Mouse (Mus musculus) embryo, embryonic 11.5 days (tissue): ENCODE results near the gene Cped1.

Source experiments
- DNase-seq: peaks from one replicate; pipeline ENCODE4 v3.0.0-alpha.2; 2012; ENCODE audit warnings: low read depth, low spot score

The Cped1 gene

GRCm38 (mm10) chr6:22000086-22000485 is 14.4 kb downstream of the Cped1 start:
- no peak for DNase-seq

GRCm38 (mm10) chr6:22000881-22001280 is 15.2 kb downstream of the Cped1 start:
- no peak for DNase-seq

- no peak for DNase-seq
Measured at GRCm38 (mm10) chr6:22001284-22001916, 15.7 kb downstream of the Cped1 start.

- DNase-seq, result no peak
Measured at GRCm38 (mm10) chr6:22002521-22003199, 16.9 kb downstream of the Cped1 start.

DNA sequence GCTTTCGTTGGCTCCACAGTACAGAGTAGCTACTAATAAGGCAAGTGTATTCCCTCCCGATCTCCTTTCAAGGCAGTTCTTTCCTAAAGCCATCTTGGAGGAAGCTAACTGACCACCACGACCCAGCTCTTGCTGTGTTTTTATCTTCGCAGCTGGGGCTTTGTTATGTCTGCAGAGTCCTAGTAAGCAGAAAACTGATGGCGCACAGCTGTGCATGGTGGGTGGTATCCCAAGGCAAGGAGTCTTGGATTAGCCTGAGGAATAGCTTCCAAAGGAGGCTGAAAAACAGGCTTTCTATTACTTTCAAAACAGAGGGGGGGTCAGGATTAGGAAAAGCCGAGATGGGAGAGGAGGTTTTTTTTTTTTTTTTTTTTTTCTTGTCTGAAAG is 17.5 kb downstream of the Cped1 start:
- no peak for DNase-seq

DNA sequence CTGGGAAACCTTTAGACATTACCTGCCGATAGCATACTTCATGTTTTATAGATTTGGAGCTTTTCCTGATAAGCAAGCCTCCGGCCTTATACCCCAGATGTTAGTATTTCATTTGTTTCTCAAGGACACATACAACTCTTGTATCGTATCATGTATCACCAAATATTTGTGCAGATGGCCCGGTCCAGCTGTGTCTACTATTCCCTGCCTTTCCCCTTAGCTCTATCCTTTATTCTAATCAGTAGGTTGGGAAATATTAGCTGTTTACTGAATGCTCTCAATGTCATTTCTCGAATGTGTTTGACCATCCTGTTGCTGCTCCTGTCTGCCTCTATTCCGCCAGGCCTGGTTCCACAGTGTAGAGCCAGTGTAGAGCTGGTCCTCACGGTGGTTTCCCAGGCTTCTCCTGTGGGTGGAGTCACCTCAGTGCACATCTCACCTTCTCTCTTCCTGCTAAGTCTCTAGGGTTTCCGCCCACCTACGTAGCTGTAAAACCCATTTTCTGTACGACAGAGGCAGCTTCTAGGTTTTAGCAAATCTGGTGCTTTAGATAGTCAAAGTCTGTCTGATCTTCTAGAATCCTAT is 18.3 kb downstream of the Cped1 start:
- DNase-seq, result no peak

- DNase-seq, result no peak
Measured at GRCm38 (mm10) chr6:22008346-22008745, 22.6 kb downstream of the Cped1 start.

DNA sequence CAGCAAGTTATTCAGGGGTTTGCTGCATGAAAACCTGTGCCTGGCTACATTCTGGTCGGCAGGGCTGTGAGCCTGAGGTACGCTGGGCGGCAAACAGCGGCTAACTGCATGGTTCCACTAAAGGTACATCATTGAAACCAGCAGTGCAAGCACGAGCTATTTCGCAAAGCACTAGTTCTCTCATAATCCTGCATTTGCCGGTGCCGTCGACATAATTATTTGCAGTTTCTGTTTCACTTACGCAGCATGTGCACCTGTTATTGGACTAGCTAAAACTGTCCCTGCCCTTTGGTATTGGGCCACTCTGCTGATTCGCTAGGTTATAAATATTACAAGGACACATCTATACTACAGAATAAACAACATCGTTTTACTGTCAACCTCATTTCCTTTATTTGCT is 24.5 kb downstream of the Cped1 start:
- DNase-seq, result no peak

DNA sequence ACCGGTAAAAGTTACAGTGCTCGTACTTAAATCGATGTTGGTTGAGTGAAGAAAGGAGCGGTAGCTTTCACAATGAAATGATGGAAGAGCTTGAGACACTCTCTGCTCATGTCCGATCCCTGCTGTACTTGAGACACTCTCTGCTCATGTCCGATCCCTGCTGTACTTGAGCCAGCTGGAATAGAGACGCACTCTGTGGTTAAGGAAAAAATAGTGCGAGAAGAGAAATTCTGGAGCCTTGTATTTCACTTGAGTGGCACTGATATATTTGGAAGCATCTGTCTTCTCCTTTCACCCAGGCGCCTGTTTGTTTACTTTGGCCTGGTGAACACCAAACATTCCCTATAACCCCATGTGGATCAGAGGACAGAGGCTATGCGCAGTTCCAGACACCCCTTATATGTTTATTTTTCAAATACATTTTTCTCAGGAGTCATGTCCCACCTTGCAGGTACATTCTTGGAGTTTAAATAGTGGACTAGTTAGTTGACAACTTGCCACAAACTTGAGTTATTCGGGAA is 25.1 kb downstream of the Cped1 start:
- no peak for DNase-seq

GRCm38 (mm10) chr6:22011546-22011945 is 25.8 kb downstream of the Cped1 start:
- DNase-seq, result no peak

DNA sequence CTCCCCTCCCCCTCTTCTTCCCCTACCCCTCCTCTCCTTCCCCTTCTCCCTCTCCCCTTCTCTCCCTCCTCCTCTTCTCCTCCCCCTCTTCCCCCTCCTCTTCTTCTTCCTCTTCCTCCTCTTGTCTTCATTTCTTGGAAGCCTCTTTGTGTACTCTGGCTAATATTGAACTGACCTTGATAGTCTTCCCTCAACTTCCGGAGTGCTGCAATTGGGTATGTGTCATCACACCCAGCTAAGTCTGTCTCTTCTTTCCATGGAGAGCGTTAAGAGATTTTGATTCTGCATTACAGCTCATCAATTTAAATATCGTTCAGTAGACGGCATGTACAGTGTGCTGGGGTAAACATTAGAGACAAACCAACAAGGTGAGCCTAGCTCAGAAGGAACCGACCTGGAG is 26.4 kb downstream of the Cped1 start:
- no peak for DNase-seq

DNA sequence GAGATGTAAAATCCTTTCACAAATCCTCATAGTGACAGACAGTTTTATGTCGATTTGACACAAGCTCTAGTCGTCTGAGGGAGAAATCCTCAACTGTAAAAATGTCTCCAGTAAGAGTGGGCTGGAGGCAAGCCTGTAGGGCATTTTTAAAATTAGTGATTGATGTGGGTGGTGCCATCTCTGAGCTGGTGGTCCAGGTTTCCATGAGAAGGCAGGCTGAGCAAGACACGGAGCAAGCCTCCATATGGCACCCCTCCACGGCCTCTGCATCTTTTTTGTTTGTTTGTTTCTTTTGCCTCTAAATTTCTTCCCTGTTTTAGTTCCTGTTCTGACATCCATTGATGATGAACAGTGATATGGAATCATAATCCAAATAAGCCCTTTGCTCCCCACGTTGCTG is 26.8 kb downstream of the Cped1 start:
- DNase-seq, result no peak

- DNase-seq, result no peak
Measured at GRCm38 (mm10) chr6:22013394-22013793, 27.7 kb downstream of the Cped1 start.

GRCm38 (mm10) chr6:22014291-22014911 is 28.7 kb downstream of the Cped1 start:
- DNase-seq, result no peak

- no peak for DNase-seq
Measured at GRCm38 (mm10) chr6:22017631-22018030, 31.9 kb downstream of the Cped1 start.

DNA sequence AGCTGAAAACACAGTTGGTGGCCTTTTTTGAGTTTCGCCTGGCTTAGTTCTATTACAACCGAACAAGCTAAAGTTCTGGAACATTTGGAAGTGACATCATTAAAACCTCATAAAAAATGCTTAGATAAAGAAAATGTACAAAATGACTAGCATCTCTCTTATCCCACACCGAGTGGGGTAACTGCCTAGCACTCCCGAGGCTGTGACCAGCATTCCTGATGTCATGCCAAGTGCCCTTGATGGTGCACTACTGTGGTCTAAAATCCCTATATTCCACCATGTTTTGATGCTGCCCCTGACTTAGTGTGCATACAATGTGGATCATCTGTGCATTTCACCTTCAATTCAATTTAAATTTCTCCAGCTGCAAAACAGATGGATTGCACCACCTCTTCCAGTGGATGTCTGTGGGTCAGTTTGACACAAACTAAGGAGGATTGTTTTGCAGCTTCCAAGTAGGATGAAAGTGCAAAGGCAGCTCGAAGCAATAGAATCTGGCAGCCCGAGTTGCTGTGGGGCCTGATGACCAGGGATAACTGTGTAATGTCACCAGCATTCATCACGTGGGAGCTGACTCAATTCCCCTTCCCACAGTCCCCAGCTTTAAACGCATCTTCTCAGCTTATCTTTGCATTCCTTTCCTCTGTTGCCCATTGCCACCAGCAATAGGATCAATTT is 33.2 kb downstream of the Cped1 start:
- no peak for DNase-seq

- DNase-seq, result no peak
Measured at GRCm38 (mm10) chr6:22019637-22020036, 33.9 kb downstream of the Cped1 start.

- DNase-seq, result no peak
Measured at GRCm38 (mm10) chr6:22020696-22021095, 35.0 kb downstream of the Cped1 start.

- no peak for DNase-seq
Measured at GRCm38 (mm10) chr6:22021315-22021714, 35.6 kb downstream of the Cped1 start.

DNA sequence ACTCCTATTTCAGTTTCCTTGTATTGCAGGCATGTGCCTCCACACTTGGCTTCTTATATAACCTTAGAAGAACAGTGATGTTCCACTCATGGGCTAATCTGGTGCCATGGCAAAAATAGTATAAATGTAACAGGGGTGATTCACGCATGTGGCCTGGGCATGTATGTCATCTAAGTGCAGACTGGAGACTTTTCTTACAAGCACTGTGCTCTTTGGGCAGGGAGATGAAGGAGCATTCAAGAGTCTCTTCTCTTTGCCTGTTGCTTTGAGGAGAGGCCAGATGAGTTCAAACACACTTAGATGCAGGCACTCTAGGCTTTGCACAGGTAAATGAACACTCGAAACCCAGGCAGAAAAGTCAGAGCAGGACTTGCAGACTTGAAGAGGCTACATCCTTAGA is 38.5 kb downstream of the Cped1 start:
- no peak for DNase-seq

DNA sequence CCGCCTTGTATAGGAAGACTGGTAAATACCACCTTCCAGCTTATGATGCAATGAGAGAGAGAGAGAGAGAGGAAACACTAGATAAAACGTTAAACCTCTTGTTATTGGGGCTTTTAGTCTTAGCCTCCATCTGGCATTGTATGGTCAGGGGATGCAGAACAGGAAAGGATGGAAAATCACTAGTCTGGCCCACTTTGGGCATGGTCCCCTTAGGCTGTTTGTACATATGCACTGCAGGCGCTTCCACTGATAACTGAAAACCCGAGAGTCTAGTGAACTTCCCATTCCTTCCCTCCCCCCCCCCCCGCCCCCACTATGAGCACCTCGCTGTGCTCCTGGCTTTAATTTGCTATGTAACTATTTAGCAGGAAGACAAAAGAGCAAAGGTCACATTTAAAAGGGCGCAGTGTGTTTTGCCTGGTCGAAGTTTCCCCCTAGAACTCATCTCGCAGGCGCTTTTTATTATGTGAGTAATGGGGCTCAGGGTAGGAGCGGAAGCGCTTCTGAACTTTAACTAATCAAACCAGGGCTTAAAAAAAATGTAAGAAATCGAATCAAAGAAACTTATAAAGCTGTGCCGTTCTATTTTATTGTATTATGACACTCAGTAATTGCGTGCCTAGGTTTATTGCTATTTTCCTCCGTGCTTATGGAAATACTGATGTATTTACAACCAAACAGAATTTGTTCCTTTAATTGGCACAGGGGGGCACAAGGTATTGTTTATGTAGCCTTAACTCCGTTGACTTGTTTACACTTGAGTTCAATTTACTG is 40.1 kb downstream of the Cped1 start:
- DNase-seq, result peak; percentile 53
